Mouse (Mus musculus): ENCODE data around the gene Gm11273. TPM values are rescaled to one million over a fixed set of nuclear protein-coding genes. Genes with fewer than 3 reads are reported as not detected.
"Not testable (repeated sequence)": the region's sequence is repeated elsewhere in the genome, so short reads cannot be mapped to it uniquely, and the experiment has no call there.

The Gm11273 gene
- 13.5 and 21.0 TPM in 2 replicates for total RNA-seq (2012; rRNA removed)
- total RNA-seq (2014; rRNA removed), result 28.3 and 28.8 TPM in 2 replicates
- polyA plus RNA-seq (2012; ENCODE audit: insufficient read length, low read depth), result 239 and 279 TPM in 2 replicates

GRCm38 (mm10) chr13:21501182-21501581 is at the start of gene Gm11273:
Gene Gm11273 (minus strand): TSS chr13:21501418.
- H3K27me3 ChIP-seq (replicated peaks); H3K36me3 ChIP-seq (replicated peaks in 1 of 2; ENCODE audit: control insufficient read depth in 1 of 2, insufficient read depth in 1 of 2, low read length in 1 of 2); H3K27ac ChIP-seq (ENCODE audit: insufficient read depth, low read depth); DNase-seq (ENCODE audit: extremely low read depth); H3K4me2 ChIP-seq (ENCODE audit: insufficient read depth, low read depth, poor library complexity, severe bottlenecking); H3K4me1 ChIP-seq (ENCODE audit: control insufficient read depth in 1 of 2, insufficient read depth in 2 of 2); H3K9ac ChIP-seq (ENCODE audit: insufficient read depth, low read depth); in situ Hi-C loops (cut with MboI; ENCODE audit: low pct_ligation_motif_present, low pct_unique_long_range_greater_than_20kb, low sequenced_read_pairs); H3K4me3 ChIP-seq (replicated peaks in 1 of 3; ENCODE audit: low read depth in 2 of 3, low read length in 2 of 3, poor library complexity in 1 of 3); dilution Hi-C loops (cut with MboI; ENCODE audit: extremely low pct_ligation_motif_present, extremely low pct_unique_long_range_greater_than_20kb, low sequenced_read_pairs); H3K9me3 ChIP-seq (replicated peaks; ENCODE audit: low read length); H3K79me2 ChIP-seq (replicated peaks; ENCODE audit: control insufficient read depth, extremely low read depth, insufficient read depth, poor library complexity, severe bottlenecking): not testable (repeated sequence)

GRCm38 (mm10) chr13:21550416-21551110 is 49.3 kb upstream of the Gm11273 start:
- DNase-seq (ENCODE audit: extremely low read depth), result no peak
- in situ Hi-C loops (cut with MboI; ENCODE audit: low pct_ligation_motif_present, low pct_unique_long_range_greater_than_20kb, low sequenced_read_pairs), result no loop called here
- H3K4me2 ChIP-seq (ENCODE audit: insufficient read depth, low read depth, poor library complexity, severe bottlenecking), result no peak overlapping the region

GRCm38 (mm10) chr13:21549487-21549886 is 48.3 kb upstream of the Gm11273 start:
- H3K36me3 ChIP-seq (replicated peaks in 1 of 2; ENCODE audit: control insufficient read depth in 1 of 2, insufficient read depth in 1 of 2, low read length in 1 of 2), result no peaks in the 10 kb centered on the region
- H3K9ac ChIP-seq (ENCODE audit: insufficient read depth, low read depth), result no peak overlapping the region
- no peak overlapping the region for H3K4me3 ChIP-seq (replicated peaks in 1 of 3; ENCODE audit: low read depth in 2 of 3, low read length in 2 of 3, poor library complexity in 1 of 3)
- no peak overlapping the region for H3K4me2 ChIP-seq (ENCODE audit: insufficient read depth, low read depth, poor library complexity, severe bottlenecking)
- no peak for DNase-seq (ENCODE audit: extremely low read depth)
- no peaks in the 10 kb centered on the region for H3K9me3 ChIP-seq (replicated peaks; ENCODE audit: low read length)
- H3K27ac ChIP-seq (ENCODE audit: insufficient read depth, low read depth), result no peak overlapping the region
- TF ChIP-seq SIN3A (IDR thresholded peaks at IDR 0.05; ENCODE audit: low read length) (no peak), MYC (IDR thresholded peaks at IDR 0.05; ENCODE audit: low read depth, low read length) (no peak), JUND (conservative IDR thresholded peaks at IDR 0.05; ENCODE audit: low read depth, low read length) (no peak), JUN (IDR thresholded peaks at IDR 0.05; ENCODE audit: insufficient read depth, low read depth, low read length) (no peak), CHD2 (IDR thresholded peaks at IDR 0.05; ENCODE audit: low read length) (no peak), MAZ (IDR thresholded peaks at IDR 0.05; ENCODE audit: low read depth, low read length) (no peak), RAD21 (IDR thresholded peaks at IDR 0.05; ENCODE audit: low read depth, low read length) (no peak), NELFE (IDR thresholded peaks at IDR 0.05; ENCODE audit: low read depth, low read length) (no peak), BHLHE40 (IDR thresholded peaks at IDR 0.05; ENCODE audit: low read depth, low read length) (no peak), CTCF (conservative IDR thresholded peaks at IDR 0.05 in 1 of 2, IDR thresholded peaks at IDR 0.05 in 1 of 2; ENCODE audit: low read depth in 2 of 2, low read length in 2 of 2) (no peak), IRF4 (IDR thresholded peaks at IDR 0.05; ENCODE audit: low read depth, low read length) (no peak), POLR2A (IDR thresholded peaks at IDR 0.05; ENCODE audit: low read depth, low read length) (no peak), HCFC1 (IDR thresholded peaks at IDR 0.05; ENCODE audit: low read depth, low read length) (no peak), TCF12 (IDR thresholded peaks at IDR 0.05; ENCODE audit: low read depth, low read length) (no peak), CHD1 (IDR thresholded peaks at IDR 0.05; ENCODE audit: low read depth, low read length) (no peak), GABPA (IDR thresholded peaks at IDR 0.05; ENCODE audit: insufficient replicate concordance, low read depth, low read length) (no peak), TBP (conservative IDR thresholded peaks at IDR 0.05; ENCODE audit: low read depth, low read length) (no peak), ZC3H11A (IDR thresholded peaks at IDR 0.05; ENCODE audit: low read depth, low read length) (no peak)
- no peaks in the 10 kb centered on the region for H3K79me2 ChIP-seq (replicated peaks; ENCODE audit: control insufficient read depth, extremely low read depth, insufficient read depth, poor library complexity, severe bottlenecking)
- in situ Hi-C loops (cut with MboI; ENCODE audit: low pct_ligation_motif_present, low pct_unique_long_range_greater_than_20kb, low sequenced_read_pairs) (no loop called here), dilution Hi-C loops (cut with MboI; ENCODE audit: extremely low pct_ligation_motif_present, extremely low pct_unique_long_range_greater_than_20kb, low sequenced_read_pairs) (no loop called here)
- peaks cover 0 to 4% of the 10 kb centered on the region in 2 experiments; a peak in 1 of 4 replicates for H3K4me1 ChIP-seq (ENCODE audit: control insufficient read depth in 1 of 2, insufficient read depth in 2 of 2)
- H3K27me3 ChIP-seq (replicated peaks), result no peaks in the 10 kb centered on the region

More at GRCm38 (mm10) chr13:21550416-21551110, 49.3 kb upstream of the Gm11273 start:
- no peaks in the 10 kb centered on the region for H3K9me3 ChIP-seq (replicated peaks; ENCODE audit: low read length)
- no peak overlapping the region for H3K4me3 ChIP-seq (replicated peaks in 1 of 3; ENCODE audit: low read depth in 2 of 3, low read length in 2 of 3, poor library complexity in 1 of 3)
- H3K4me1 ChIP-seq (ENCODE audit: control insufficient read depth in 1 of 2, insufficient read depth in 2 of 2), result peaks cover 0 to 4% of the 10 kb centered on the region in 2 experiments; a peak in 1 of 4 replicates
- no peak overlapping the region for H3K9ac ChIP-seq (ENCODE audit: insufficient read depth, low read depth)
- dilution Hi-C loops (cut with MboI; ENCODE audit: extremely low pct_ligation_motif_present, extremely low pct_unique_long_range_greater_than_20kb, low sequenced_read_pairs), result no loop called here
- H3K79me2 ChIP-seq (replicated peaks; ENCODE audit: control insufficient read depth, extremely low read depth, insufficient read depth, poor library complexity, severe bottlenecking), result no peaks in the 10 kb centered on the region
- peaks cover under 1% of the 10 kb centered on the region for H3K27me3 ChIP-seq (replicated peaks)
- no peak overlapping the region for H3K27ac ChIP-seq (ENCODE audit: insufficient read depth, low read depth)
- TF ChIP-seq USF2 (conservative IDR thresholded peaks at IDR 0.05; ENCODE audit: low read depth, low read length), result no peak
- no peak for TF ChIP-seq USF1 (IDR thresholded peaks at IDR 0.05; ENCODE audit: low read depth, low read length)
- no peaks in the 10 kb centered on the region for H3K36me3 ChIP-seq (replicated peaks in 1 of 2; ENCODE audit: control insufficient read depth in 1 of 2, insufficient read depth in 1 of 2, low read length in 1 of 2)

Measured in CH12.LX (cell line).